Mouse (Mus musculus) hindbrain, embryonic 14.5 days (tissue): ENCODE data around the gene A830031A19Rik. TPM values are rescaled to one million over a fixed set of nuclear protein-coding genes. Genes with fewer than 3 reads are reported as not detected.

Experiments used
- ATAC-seq: fragments of 200-750 bp; cut with Nextera tagmentation; 2 replicates; pipeline ENCODE4 v1.8.0; 2017; ENCODE audit warnings: moderate number of reproducible peaks, mild to moderate bottlenecking, moderate TSS enrichment, moderate library complexity; ENCODE audit not compliant: low FRiP score
- DNase-seq: peaks from one replicate; pipeline ENCODE4 v3.0.0-alpha.2; 2015; ENCODE audit warnings: low spot score
- H3K27ac ChIP-seq: fragments of 300-500 bp; sonication (generic); 2 replicates; pipeline ENCODE4 v1.5.1; 2014; ENCODE audit warnings: mild to moderate bottlenecking, moderate library complexity
- H3K27me3 ChIP-seq: fragments of 300-500 bp; sonication (generic); 2 replicates; pipeline ENCODE4 v1.6.1; 2014; ENCODE audit warnings: mild to moderate bottlenecking, low read length, mixed read lengths; ENCODE audit not compliant: control insufficient read depth, insufficient read depth
- H3K36me3 ChIP-seq: fragments of 300-500 bp; sonication (generic); replicated peaks from 2 replicates; pipeline ENCODE4 v1.6.1; 2014; ENCODE audit not compliant: control insufficient read depth, insufficient read depth
- H3K4me1 ChIP-seq: fragments of 300-500 bp; sonication (generic); replicated peaks from 2 replicates; pipeline ENCODE4 v1.6.1; 2014; ENCODE audit warnings: antibody characterized with exemption, low read length, mixed read lengths; ENCODE audit not compliant: control insufficient read depth, insufficient read depth
- H3K4me2 ChIP-seq: fragments of 300-500 bp; sonication (generic); replicated peaks from 2 replicates; pipeline ENCODE4 v1.6.1; 2014; ENCODE audit warnings: mild to moderate bottlenecking, moderate library complexity
- H3K4me3 ChIP-seq: fragments of 300-500 bp; sonication (generic); replicated peaks from 2 replicates; pipeline ENCODE4 v1.5.1; 2014; ENCODE audit warnings: mild to moderate bottlenecking, low read length
- H3K9ac ChIP-seq: fragments of 300-500 bp; sonication (generic); 2 replicates; pipeline ENCODE4 v1.6.1; 2014
- H3K9me3 ChIP-seq: fragments of 300-500 bp; sonication (generic); 2 replicates; pipeline ENCODE4 v1.6.1; 2016; ENCODE audit warnings: low read length; ENCODE audit not compliant: control insufficient read depth
- WGBS: fragments of 180-500 bp; shearing (Covaris S2); extraction: QIAGEN DNeasy Blood & Tissue Kit; methylation state at CpG from one replicate; pipeline ENCODE4 v1.1.7; 2014; 5-methylcytosine and 5-hydroxymethylcytosine counted together
- polyA plus RNA-seq: library from polyadenylated mRNA; unstranded; fragments of >200 nt; fragmentation: Nextera tagmentation; extraction: Ambion mirVana; gene quantifications from 2 replicates; pipeline ENCODE4 v1.2.1, GENCODE M21; 2014

A830031A19Rik gene
- polyA plus RNA-seq, 1 experiment from 2014 or later, result not detected

- Histone ChIP-seq H3K9me3 (no peaks in the 10 kb centered on the region), H3K27ac (peak overlapping the region; percentile 99), H3K36me3 (no peaks in the 10 kb centered on the region), H3K4me2 (peak overlapping the region; percentile 100), H3K4me1 (peaks cover 14% of the 10 kb centered on the region), H3K27me3 (no peaks in the 10 kb centered on the region), H3K4me3 (peak overlapping the region; percentile 87), H3K9ac (peak overlapping the region; percentile 98)
- DNase-seq (no peak), ATAC-seq (no peak)
- under 1% methylated on average over 17 of the region's 17 CpGs for whole genome bisulfite sequencing
Measured at GRCm38 (mm10) chr11:24075486-24076126, 752 bp upstream of the A830031A19Rik start.

DNA sequence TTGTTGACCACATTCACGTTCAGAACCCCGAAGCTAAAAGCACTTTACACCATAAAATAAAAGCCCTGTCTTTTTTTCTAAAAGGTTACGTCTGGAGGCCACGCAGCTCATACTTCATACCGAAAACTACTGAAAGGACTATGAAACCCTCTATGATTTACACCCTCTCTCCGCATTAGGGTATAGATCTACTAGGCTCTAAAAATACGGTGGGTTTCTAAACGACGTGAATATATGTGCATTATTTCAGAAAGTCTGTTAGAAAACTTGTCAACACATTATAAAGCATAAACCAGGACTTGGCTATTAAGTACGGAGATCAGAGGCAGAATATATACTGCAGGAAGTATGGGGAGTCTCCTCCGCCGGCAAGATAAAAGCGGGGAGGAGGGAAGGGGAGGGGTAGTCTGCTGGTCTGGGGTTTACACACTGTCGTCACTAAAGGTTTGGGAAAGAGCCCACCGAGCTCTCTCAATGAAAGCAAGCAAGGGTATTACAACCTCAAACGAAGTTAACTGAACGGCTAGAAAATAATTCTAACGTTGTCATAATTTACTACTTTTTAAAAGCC is 748 bp downstream of the A830031A19Rik start:
- Histone ChIP-seq H3K4me1 (peaks cover 14% of the 10 kb centered on the region), H3K4me2 (peak overlapping the region; percentile 100), H3K27me3 (no peaks in the 10 kb centered on the region), H3K36me3 (no peaks in the 10 kb centered on the region), H3K9ac (peak overlapping the region; percentile 98), H3K4me3 (peak overlapping the region; percentile 87), H3K9me3 (no peaks in the 10 kb centered on the region), H3K27ac (peak overlapping the region; percentile 99)
- DNase-seq (no peak), ATAC-seq (no peak)
- 1% methylated on average over 18 of the region's 18 CpGs for WGBS

DNA sequence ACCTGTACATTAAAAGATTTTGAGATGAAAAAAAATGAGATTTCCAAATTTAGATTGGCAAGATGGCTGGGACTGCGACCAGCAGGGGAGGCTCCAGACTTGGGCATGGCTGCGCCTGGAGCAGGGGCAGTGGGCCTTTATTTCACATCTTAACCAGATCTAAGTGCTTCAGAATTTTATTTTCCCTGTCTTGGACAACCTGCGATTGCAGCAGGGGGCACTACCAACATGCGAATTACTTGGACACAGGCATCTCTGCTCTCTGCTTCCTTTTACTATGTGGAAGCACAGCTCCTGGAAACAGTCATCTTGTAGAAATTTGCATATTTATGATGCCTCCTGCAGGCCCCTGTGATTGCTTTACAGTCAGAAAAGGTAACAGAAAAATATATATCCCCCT is 9.5 kb downstream of the A830031A19Rik start:
- 34% methylated on average over 4 of the region's 4 CpGs for WGBS
- ATAC-seq (peak; percentile 50), DNase-seq (no peak)
- Histone ChIP-seq H3K4me1 (peaks cover 19% of the 10 kb centered on the region), H3K27me3 (no peaks in the 10 kb centered on the region), H3K9ac (no peak overlapping the region), H3K4me2 (no peak overlapping the region), H3K27ac (peak overlapping the region; percentile 45; the same call in 1 of the 2 replicates), H3K4me3 (no peak overlapping the region), H3K36me3 (no peaks in the 10 kb centered on the region), H3K9me3 (no peaks in the 10 kb centered on the region)

DNA sequence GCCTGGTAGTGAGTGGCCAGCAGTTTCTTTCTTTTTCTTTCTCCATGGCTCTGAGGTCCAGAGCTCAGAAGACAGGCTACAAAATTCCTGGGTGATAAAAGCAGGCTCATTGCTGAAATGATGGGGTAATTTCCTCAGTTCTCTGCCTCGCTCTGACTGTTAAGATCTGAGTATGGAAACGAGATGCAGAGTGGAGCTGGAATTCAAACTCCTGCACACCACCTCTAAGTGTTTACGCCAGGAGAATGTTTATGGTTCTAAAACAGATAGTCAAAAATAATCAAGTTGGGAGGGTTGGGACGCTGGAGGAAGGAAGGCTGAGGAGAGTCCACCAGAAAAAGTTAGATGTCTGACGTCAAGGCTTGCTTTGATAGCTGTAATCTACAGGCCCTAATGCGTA is 10.6 kb downstream of the A830031A19Rik start:
- peaks cover 21% of the 10 kb centered on the region for H3K4me1 ChIP-seq
- no peak overlapping the region for H3K9ac ChIP-seq
- H3K36me3 ChIP-seq, result no peaks in the 10 kb centered on the region
- 75% methylated on average over 6 of the region's 6 CpGs for WGBS
- H3K4me3 ChIP-seq, result no peak overlapping the region
- no peaks in the 10 kb centered on the region for H3K27me3 ChIP-seq
- no peak overlapping the region for H3K4me2 ChIP-seq
- no peak overlapping the region for H3K27ac ChIP-seq
- no peaks in the 10 kb centered on the region for H3K9me3 ChIP-seq
- DNase-seq, result no peak
- no peak for ATAC-seq

GRCm38 (mm10) chr11:24062495-24063096 is 12.3 kb downstream of the A830031A19Rik start:
- ATAC-seq, result peak; percentile 56; the same call in 1 of the 2 replicates
- WGBS, result 14% methylated on average over 9 of the region's 9 CpGs

GRCm38 (mm10) chr11:24061819-24062218 is 13.0 kb downstream of the A830031A19Rik start:
- Histone ChIP-seq H3K27ac (peak overlapping the region; percentile 69), H3K9ac (peak overlapping the region; percentile 53), H3K4me1 (peaks cover 21% of the 10 kb centered on the region), H3K9me3 (no peaks in the 10 kb centered on the region), H3K36me3 (no peaks in the 10 kb centered on the region), H3K4me2 (peak overlapping the region; percentile 71), H3K4me3 (peak overlapping the region; percentile 29), H3K27me3 (no peaks in the 10 kb centered on the region)
- no peak for DNase-seq
- under 1% methylated on average over 14 of the region's 14 CpGs for WGBS
- ATAC-seq, result peak; percentile 81

More at GRCm38 (mm10) chr11:24062495-24063096, 12.3 kb downstream of the A830031A19Rik start:
- H3K9me3 ChIP-seq, result no peaks in the 10 kb centered on the region
- H3K4me2 ChIP-seq, result peak overlapping the region; percentile 71
- no peak for DNase-seq
- H3K4me3 ChIP-seq, result no peak overlapping the region
- H3K36me3 ChIP-seq, result no peaks in the 10 kb centered on the region
- peaks cover 21% of the 10 kb centered on the region for H3K4me1 ChIP-seq
- peak overlapping the region; percentile 12; the same call in 1 of the 2 replicates for H3K9ac ChIP-seq
- no peaks in the 10 kb centered on the region for H3K27me3 ChIP-seq
- H3K27ac ChIP-seq, result peak overlapping the region; percentile 69

DNA sequence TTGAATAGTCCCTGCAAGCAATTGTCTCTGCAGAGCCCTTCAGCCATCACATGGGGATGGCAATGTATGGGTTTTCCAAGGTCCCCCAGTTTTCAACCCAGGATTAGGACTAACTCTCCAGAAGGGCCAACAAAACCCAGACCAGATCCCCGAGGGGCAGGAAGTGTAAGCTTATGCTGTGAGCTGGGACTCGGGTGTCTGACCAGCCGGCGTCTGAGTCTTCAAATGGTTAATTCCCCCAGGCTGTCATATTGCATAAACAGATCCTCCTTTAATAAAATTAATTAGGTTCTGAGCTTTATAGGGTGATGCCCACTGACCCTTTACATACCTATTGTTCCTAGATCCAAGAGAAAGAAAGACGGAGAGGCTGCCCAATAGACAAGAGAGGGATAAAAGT is 14.4 kb downstream of the A830031A19Rik start:
- ATAC-seq (no peak), DNase-seq (no peak)
- H3K4me2 ChIP-seq, result peak overlapping the region; percentile 71
- H3K9me3 ChIP-seq, result no peaks in the 10 kb centered on the region
- H3K27me3 ChIP-seq, result no peaks in the 10 kb centered on the region
- 2% methylated on average over 5 of the region's 5 CpGs for WGBS
- H3K4me1 ChIP-seq, result peaks cover 21% of the 10 kb centered on the region
- no peak overlapping the region for H3K27ac ChIP-seq
- peak overlapping the region; percentile 27 for H3K4me3 ChIP-seq
- peak overlapping the region; percentile 44 for H3K9ac ChIP-seq
- H3K36me3 ChIP-seq, result no peaks in the 10 kb centered on the region

DNA sequence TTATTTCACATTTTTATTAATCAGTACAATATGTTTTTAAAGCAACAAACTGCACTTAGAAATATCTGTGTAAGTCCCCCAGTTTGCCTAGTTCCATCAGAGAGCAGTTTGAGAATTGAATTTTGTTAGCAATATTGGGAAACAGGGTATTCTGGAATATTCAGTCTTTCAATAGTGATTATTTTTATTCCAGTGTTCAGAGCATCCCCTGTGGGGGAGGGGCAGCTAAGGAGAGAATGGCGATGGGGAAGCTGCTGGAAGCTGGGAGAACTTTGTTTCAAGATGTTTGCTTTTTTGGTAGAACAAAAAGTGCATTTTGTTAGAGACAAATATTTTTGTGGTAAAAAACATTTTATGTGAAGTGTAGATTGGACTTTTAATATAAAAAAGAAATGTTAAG is 15.7 kb downstream of the A830031A19Rik start:
- 6% methylated on average over 1 of the region's 1 CpGs for WGBS
- H3K9me3 ChIP-seq, result no peaks in the 10 kb centered on the region
- no peak overlapping the region for H3K9ac ChIP-seq
- ATAC-seq (no peak), DNase-seq (no peak)
- H3K27ac ChIP-seq, result no peak overlapping the region
- H3K4me3 ChIP-seq, result no peak overlapping the region
- H3K36me3 ChIP-seq, result no peaks in the 10 kb centered on the region
- H3K4me1 ChIP-seq, result peaks cover 21% of the 10 kb centered on the region
- no peaks in the 10 kb centered on the region for H3K27me3 ChIP-seq
- no peak overlapping the region for H3K4me2 ChIP-seq

GRCm38 (mm10) chr11:24052882-24053281 is 22.0 kb downstream of the A830031A19Rik start:
- no peak overlapping the region for H3K27ac ChIP-seq
- H3K27me3 ChIP-seq, result no peaks in the 10 kb centered on the region
- ATAC-seq, result no peak
- no peak overlapping the region for H3K4me3 ChIP-seq
- H3K36me3 ChIP-seq, result no peaks in the 10 kb centered on the region
- H3K4me1 ChIP-seq, result no peaks in the 10 kb centered on the region; the same call in 1 of the 2 replicates
- no peak for DNase-seq
- no peaks in the 10 kb centered on the region for H3K9me3 ChIP-seq
- no peak overlapping the region for H3K9ac ChIP-seq
- no peak overlapping the region for H3K4me2 ChIP-seq
- 66% methylated on average over 6 of the region's 6 CpGs for WGBS
